Mouse (Mus musculus) cerebellum, adult (tissue): ENCODE data around the gene Dxo.
A peak's percentile ranks its signal among the peaks of the same experiment; 100 is the strongest.
"Not testable (repeated sequence)": the region's sequence is repeated elsewhere in the genome, so short reads cannot be mapped to it uniquely, and the experiment has no call there.

Experiments used
- ATAC-seq: cut with Nextera tagmentation; 2 replicates; pipeline ENCODE4 v1.9.2; 2017; ENCODE audit warnings: mild to moderate bottlenecking, moderate library complexity, mixed read lengths; ENCODE audit not compliant: insufficient number of reproducible peaks, low FRiP score, low TSS enrichment

Gene Dxo

GRCm38 (mm10) chr17:34814818-34815370, 21.9 kb upstream of the Dxo start:
- ATAC-seq = no peak

- not testable (repeated sequence) for ATAC-seq
Measured at GRCm38 (mm10) chr17:34830776-34831175, 6.0 kb upstream of the Dxo start.

GRCm38 (mm10) chr17:34836155-34836855, 514 bp upstream of the Dxo start:
- peak; percentile 59; the same call in 1 of the 2 replicates for ATAC-seq

- no peak for ATAC-seq
Measured at GRCm38 (mm10) chr17:34837464-34838324, 875 bp downstream of the Dxo start.

GRCm38 (mm10) chr17:34838785-34839184, 2.0 kb downstream of the Dxo start:
- no peak for ATAC-seq

GRCm38 (mm10) chr17:34840736-34841307, 4.0 kb downstream of the Dxo start:
- ATAC-seq = no peak

GRCm38 (mm10) chr17:34844884-34845283, 8.1 kb downstream of the Dxo start:
- ATAC-seq = no peak

- ATAC-seq = no peak
Measured at GRCm38 (mm10) chr17:34847192-34847591, 10.4 kb downstream of the Dxo start.

GRCm38 (mm10) chr17:34847615-34848014, 10.8 kb downstream of the Dxo start:
- ATAC-seq = no peak

GRCm38 (mm10) chr17:34849722-34850516, 13.1 kb downstream of the Dxo start, which contains the start of the genes Skiv2l and Nelfe:
Gene Skiv2l, minus strand, starts transcription at chr17:34850210.
Gene Nelfe, plus strand, starts transcription at chr17:34850391.
- peak; percentile 87 for ATAC-seq

- ATAC-seq = no peak
Measured at GRCm38 (mm10) chr17:34850517-34851125, 13.8 kb downstream of the Dxo start.

GRCm38 (mm10) chr17:34853511-34853910, 16.7 kb downstream of the Dxo start:
- no peak for ATAC-seq

- ATAC-seq = no peak
Measured at GRCm38 (mm10) chr17:34854761-34855160, 17.9 kb downstream of the Dxo start.

- no peak for ATAC-seq
Measured at GRCm38 (mm10) chr17:34855825-34856224, 19.0 kb downstream of the Dxo start.

GRCm38 (mm10) chr17:34858670-34859069, 21.9 kb downstream of the Dxo start:
- ATAC-seq = no peak

GRCm38 (mm10) chr17:34860514-34860913, 23.7 kb downstream of the Dxo start:
- no peak for ATAC-seq

- ATAC-seq = no peak
Measured at GRCm38 (mm10) chr17:34861704-34862415, 25.0 kb downstream of the Dxo start.

- ATAC-seq = no peak
Measured at GRCm38 (mm10) chr17:34862416-34863081, 25.7 kb downstream of the Dxo start, which contains the start of gene Cfb. Gene Cfb, minus strand, starts transcription at chr17:34862518.
